In the genomic region with DNA sequence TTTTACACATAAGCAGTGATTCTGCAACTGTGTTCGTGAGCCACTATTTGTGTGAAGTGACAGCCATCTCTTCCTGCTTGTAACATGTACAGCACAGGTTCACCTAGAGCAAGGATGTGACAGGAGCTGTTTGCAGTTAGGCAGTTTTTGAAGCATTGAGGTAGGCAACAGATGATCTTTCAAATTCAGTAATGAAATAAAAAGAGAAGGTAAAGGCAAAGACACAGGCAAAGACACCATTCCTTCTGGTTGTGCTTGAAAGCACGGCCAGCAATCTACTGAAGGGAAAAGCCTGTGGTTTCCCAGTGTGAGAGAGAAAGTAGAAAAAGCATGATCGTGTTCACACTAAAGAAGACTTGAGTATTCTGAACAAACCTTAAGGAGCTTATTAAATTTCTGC, we compare ENCODE assay signal across 28 mouse cellular contexts.
DNase-seq lines count a peak whose midpoint lies in the region; ATAC-seq and TF ChIP-seq lines count a peak whose summit lies in the region.
"Had no signal": no experiment of that assay in that cellular context is flagged by ENCODE, and none has a peak within 500 bp of the region (broad histone marks: within the 10 kb centered on the region; RNA-seq: fewer than 3 reads in every experiment).

No protein-coding gene starts in this region.

- H3K9ac ChIP-seq in forebrain, embryonic 13.5 days, result no peak overlapping the region
- no peak overlapping the region for H3K9ac ChIP-seq in forebrain, embryonic 11.5 days (ENCODE audit: low read length)
- no peak overlapping the region for H3K9ac ChIP-seq in hindbrain, embryonic 16.5 days (ENCODE audit: low read depth, low read length)
- H3K9ac ChIP-seq in hindbrain, postnatal 0 days (replicated peaks; ENCODE audit: low read length), result no peak overlapping the region
- no peak overlapping the region for H3K9ac ChIP-seq in forebrain, postnatal 0 days
- no peak overlapping the region for H3K9ac ChIP-seq in midbrain, postnatal 0 days (replicated peaks; ENCODE audit: low read length, poor library complexity, severe bottlenecking)
- no peak overlapping the region for H3K9ac ChIP-seq in neural tube, embryonic 15.5 days (replicated peaks)
- H3K9ac ChIP-seq: embryonic facial prominence, embryonic 15.5 days; heart, embryonic 15.5 days; liver, embryonic 13.5 days had no signal

- H3K4me2 ChIP-seq in forebrain, embryonic 13.5 days, result no peak overlapping the region
- H3K4me2 ChIP-seq in forebrain, embryonic 11.5 days (ENCODE audit: low read depth, low read length, severe bottlenecking), result no peak overlapping the region
- H3K4me2 ChIP-seq in hindbrain, embryonic 16.5 days (ENCODE audit: low read length), result no peak overlapping the region
- H3K4me2 ChIP-seq in hindbrain, postnatal 0 days (ENCODE audit: low read depth, low read length), result no peak overlapping the region
- no peak overlapping the region for H3K4me2 ChIP-seq in forebrain, postnatal 0 days (ENCODE audit: low read depth)
- no peak overlapping the region for H3K4me2 ChIP-seq in midbrain, postnatal 0 days (ENCODE audit: low read depth, low read length, poor library complexity, severe bottlenecking)
- H3K4me2 ChIP-seq in neural tube, embryonic 15.5 days, result no peak overlapping the region
- H3K4me2 ChIP-seq: embryonic facial prominence, embryonic 15.5 days; heart, embryonic 15.5 days; liver, embryonic 13.5 days had no signal

- TF ChIP-seq CTCF in hindbrain, postnatal 0 days (IDR thresholded peaks at IDR 0.05; ENCODE audit: low read depth), result no peak
- TF ChIP-seq CTCF in forebrain, postnatal 0 days (IDR thresholded peaks at IDR 0.05; ENCODE audit: low read depth), result no peak
- no peak for TF ChIP-seq CTCF in midbrain, postnatal 0 days (IDR thresholded peaks at IDR 0.05)

- no peak overlapping the region for H3K4me3 ChIP-seq in forebrain, embryonic 13.5 days
- H3K4me3 ChIP-seq in forebrain, embryonic 11.5 days (ENCODE audit: low read depth, low read length), result no peak overlapping the region
- H3K4me3 ChIP-seq in hindbrain, embryonic 16.5 days (ENCODE audit: low read length), result no peak overlapping the region
- no peak overlapping the region for H3K4me3 ChIP-seq in hindbrain, postnatal 0 days (ENCODE audit: low read length)
- no peak overlapping the region for H3K4me3 ChIP-seq in forebrain, postnatal 0 days (ENCODE audit: low read depth, low read length)
- no peak overlapping the region for H3K4me3 ChIP-seq in midbrain, postnatal 0 days (ENCODE audit: low read depth, low read length)
- no peak overlapping the region for H3K4me3 ChIP-seq in neural tube, embryonic 15.5 days (replicated peaks)
- H3K4me3 ChIP-seq: embryonic facial prominence, embryonic 15.5 days; heart, embryonic 10.5 days; heart, embryonic 15.5 days; liver, embryonic 13.5 days; megakaryocyte, embryonic 14.5 days had no signal

- no peak for DNase-seq in forebrain, embryonic 11.5 days (ENCODE audit: low spot score)
- DNase-seq in hindbrain, postnatal 0 days (ENCODE audit: low spot score), result no peak
- peak; percentile 50 for DNase-seq in forebrain, postnatal 0 days
- DNase-seq in midbrain, postnatal 0 days (ENCODE audit: low spot score), result no peak
- no peak for DNase-seq in gastrocnemius, postnatal 4 days (ENCODE audit: low spot score in 2 of 2)
- DNase-seq: adrenal gland, postnatal 10 days; cerebellum, adult 11-12 months; cerebellum, adult 9-11 months; gastrocnemius, postnatal 10 days; kidney, adult 9 months; kidney, postnatal 10 days; layer of hippocampus, postnatal 36 days; left cerebral cortex, postnatal 4 days; liver, embryonic 13.5 days; lung, adult 18-20 months; lung, postnatal 4 days; retina, postnatal 1 day; right cerebral cortex, postnatal 14 days had no signal

- H3K27ac ChIP-seq in forebrain, embryonic 13.5 days, result peak overlapping the region; percentile 68; the same call in 1 of the 2 replicates
- H3K27ac ChIP-seq in forebrain, embryonic 11.5 days (ENCODE audit: low read depth, low read length), result no peak overlapping the region
- no peak overlapping the region for H3K27ac ChIP-seq in hindbrain, embryonic 16.5 days (ENCODE audit: low read depth, low read length)
- no peak overlapping the region for H3K27ac ChIP-seq in hindbrain, postnatal 0 days
- peak overlapping the region; percentile 69 for H3K27ac ChIP-seq in forebrain, postnatal 0 days (ENCODE audit: low read depth, low read length)
- H3K27ac ChIP-seq in midbrain, postnatal 0 days (ENCODE audit: low read depth, low read length), result peak overlapping the region; percentile 52; the same call in 1 of the 2 replicates
- no peak overlapping the region for H3K27ac ChIP-seq in neural tube, embryonic 15.5 days (replicated peaks)
- H3K27ac ChIP-seq: embryonic facial prominence, embryonic 15.5 days; heart, embryonic 10.5 days; heart, embryonic 15.5 days; liver, embryonic 13.5 days had no signal

- peaks cover 28% of the 10 kb centered on the region for H3K4me1 ChIP-seq in forebrain, embryonic 13.5 days
- H3K4me1 ChIP-seq in forebrain, embryonic 11.5 days (replicated peaks; ENCODE audit: control insufficient read depth, insufficient read depth, low read length), result 0 out of 2 replicates have a peak, but pooled peaks cover 3% of the 10 kb centered on the region
- no peaks in the 10 kb centered on the region for H3K4me1 ChIP-seq in hindbrain, embryonic 16.5 days (ENCODE audit: control insufficient read depth, insufficient read depth, low read depth, low read length)
- no peaks in the 10 kb centered on the region for H3K4me1 ChIP-seq in hindbrain, postnatal 0 days (ENCODE audit: insufficient read depth, low read length)
- H3K4me1 ChIP-seq in forebrain, postnatal 0 days (ENCODE audit: insufficient read depth), result peaks cover 6% of the 10 kb centered on the region; the same call in 1 of the 2 replicates
- no peaks in the 10 kb centered on the region for H3K4me1 ChIP-seq in midbrain, postnatal 0 days (ENCODE audit: insufficient read depth, low read length)
- H3K4me1 ChIP-seq in neural tube, embryonic 15.5 days, result no peaks in the 10 kb centered on the region
- H3K4me1 ChIP-seq: embryonic facial prominence, embryonic 15.5 days; heart, embryonic 10.5 days; heart, embryonic 15.5 days; liver, embryonic 13.5 days; megakaryocyte, embryonic 14.5 days had no signal

- no peak for ATAC-seq in forebrain, embryonic 13.5 days
- no peak for ATAC-seq in forebrain, embryonic 11.5 days (replicated peaks; ENCODE audit: low FRiP score)
- ATAC-seq in hindbrain, embryonic 16.5 days, result peak; percentile 35; the same call in 1 of the 2 replicates
- ATAC-seq in hindbrain, postnatal 0 days, result no peak
- no peak; the same call in 1 of the 2 replicates for ATAC-seq in forebrain, postnatal 0 days
- no peak for ATAC-seq in midbrain, postnatal 0 days (ENCODE audit: low FRiP score)
- ATAC-seq in neural tube, embryonic 15.5 days (ENCODE audit: low FRiP score), result no peak
- ATAC-seq: intestine, postnatal 0 days; lung, postnatal 0 days had no signal

- H3K9me3 ChIP-seq in forebrain, embryonic 13.5 days (replicated peaks), result no peaks in the 10 kb centered on the region
- H3K9me3 ChIP-seq in forebrain, embryonic 11.5 days (ENCODE audit: control insufficient read depth, low read length), result no peaks in the 10 kb centered on the region
- no peaks in the 10 kb centered on the region for H3K9me3 ChIP-seq in hindbrain, embryonic 16.5 days (ENCODE audit: control insufficient read depth, low read length)
- no peaks in the 10 kb centered on the region for H3K9me3 ChIP-seq in hindbrain, postnatal 0 days (ENCODE audit: low read length)
- no peaks in the 10 kb centered on the region for H3K9me3 ChIP-seq in forebrain, postnatal 0 days (ENCODE audit: low read length)
- no peaks in the 10 kb centered on the region for H3K9me3 ChIP-seq in midbrain, postnatal 0 days (ENCODE audit: low read length)
- H3K9me3 ChIP-seq in neural tube, embryonic 15.5 days (replicated peaks), result no peaks in the 10 kb centered on the region
- H3K9me3 ChIP-seq: embryonic facial prominence, embryonic 15.5 days; G1E; heart, embryonic 10.5 days; heart, embryonic 15.5 days; liver, embryonic 13.5 days; megakaryocyte, embryonic 14.5 days had no signal

- WGBS in forebrain, embryonic 13.5 days, result 39% methylated on average over 3 of the region's 3 CpGs
- WGBS in forebrain, embryonic 11.5 days, result 56% methylated on average over 3 of the region's 3 CpGs
- WGBS in hindbrain, embryonic 16.5 days, result 64% methylated on average over 3 of the region's 3 CpGs
- 63% methylated on average over 3 of the region's 3 CpGs for WGBS in hindbrain, postnatal 0 days
- WGBS in forebrain, postnatal 0 days, result 31% methylated on average over 3 of the region's 3 CpGs
- 54% methylated on average over 3 of the region's 3 CpGs for WGBS in midbrain, postnatal 0 days
- 77% methylated on average over 3 of the region's 3 CpGs for WGBS in neural tube, embryonic 15.5 days

- no peaks in the 10 kb centered on the region for H3K27me3 ChIP-seq in forebrain, embryonic 13.5 days
- no peaks in the 10 kb centered on the region for H3K27me3 ChIP-seq in forebrain, embryonic 11.5 days (ENCODE audit: control insufficient read depth, insufficient read depth, low read length)
- H3K27me3 ChIP-seq in hindbrain, embryonic 16.5 days (replicated peaks; ENCODE audit: control insufficient read depth, insufficient read depth, low read length), result no peaks in the 10 kb centered on the region
- H3K27me3 ChIP-seq in hindbrain, postnatal 0 days (ENCODE audit: insufficient read depth, low read length), result no peaks in the 10 kb centered on the region
- no peaks in the 10 kb centered on the region for H3K27me3 ChIP-seq in forebrain, postnatal 0 days (ENCODE audit: insufficient read depth, low read length)
- no peaks in the 10 kb centered on the region for H3K27me3 ChIP-seq in midbrain, postnatal 0 days (ENCODE audit: insufficient read depth, low read length)
- no peaks in the 10 kb centered on the region for H3K27me3 ChIP-seq in neural tube, embryonic 15.5 days (replicated peaks)
- H3K27me3 ChIP-seq: embryonic facial prominence, embryonic 15.5 days; heart, embryonic 15.5 days; liver, embryonic 13.5 days; megakaryocyte, embryonic 14.5 days had no signal

- H3K36me3 ChIP-seq in forebrain, embryonic 13.5 days (ENCODE audit: poor library complexity, severe bottlenecking), result no peaks in the 10 kb centered on the region
- H3K36me3 ChIP-seq in forebrain, embryonic 11.5 days (ENCODE audit: control insufficient read depth, insufficient read depth, low read length), result no peaks in the 10 kb centered on the region
- no peaks in the 10 kb centered on the region for H3K36me3 ChIP-seq in hindbrain, embryonic 16.5 days (ENCODE audit: control insufficient read depth, insufficient read depth, low read length)
- no peaks in the 10 kb centered on the region for H3K36me3 ChIP-seq in hindbrain, postnatal 0 days (ENCODE audit: insufficient read depth, low read length)
- no peaks in the 10 kb centered on the region for H3K36me3 ChIP-seq in forebrain, postnatal 0 days (ENCODE audit: insufficient read depth)
- H3K36me3 ChIP-seq in midbrain, postnatal 0 days (ENCODE audit: insufficient read depth, low read length), result no peaks in the 10 kb centered on the region
- H3K36me3 ChIP-seq in neural tube, embryonic 15.5 days, result no peaks in the 10 kb centered on the region
- H3K36me3 ChIP-seq: embryonic facial prominence, embryonic 15.5 days; G1E; heart, embryonic 10.5 days; heart, embryonic 15.5 days; liver, embryonic 13.5 days had no signal

Comparison
In these comparisons a context has a peak if more than half of its experiments do, and no peak if none do; other contexts are left out.
1. H3K27ac ChIP-seq: peak in forebrain, embryonic 13.5 days (single experiment), forebrain, postnatal 0 days (single experiment) and midbrain, postnatal 0 days (single experiment); none in forebrain, embryonic 11.5 days (single experiment), hindbrain, embryonic 16.5 days (single experiment), hindbrain, postnatal 0 days (single experiment) and neural tube, embryonic 15.5 days (single experiment).